Mouse (Mus musculus): Measurements from ENCODE around the gene Ccnb1ip1.
"Not testable (repeated sequence)": the region's sequence is repeated elsewhere in the genome, so short reads cannot be mapped to it uniquely, and the experiment has no call there.

Gene Ccnb1ip1

GRCm38 (mm10) chr14:50807487-50808072, at the start of gene Ccnb1ip1, which contains the start of gene Parp2:
Gene Ccnb1ip1, minus strand, starts transcription at chr14:50807732.
Gene Parp2, plus strand, starts transcription at chr14:50807841.
- DNase-seq (ENCODE audit: low read depth, low spot score), result peak; percentile 95

GRCm38 (mm10) chr14:50855788-50856187, 48.3 kb upstream of the Ccnb1ip1 start:
- DNase-seq (ENCODE audit: low read depth, low spot score), result no peak

- DNase-seq (ENCODE audit: low read depth, low spot score), result no peak
Observed at GRCm38 (mm10) chr14:50837236-50837635, 29.7 kb upstream of the Ccnb1ip1 start.

GRCm38 (mm10) chr14:50834435-50834834, 26.9 kb upstream of the Ccnb1ip1 start:
- no peak for DNase-seq (ENCODE audit: low read depth, low spot score)

GRCm38 (mm10) chr14:50833964-50834363, 26.4 kb upstream of the Ccnb1ip1 start:
- no peak for DNase-seq (ENCODE audit: low read depth, low spot score)

GRCm38 (mm10) chr14:50829878-50830277, 22.3 kb upstream of the Ccnb1ip1 start:
- DNase-seq (ENCODE audit: low read depth, low spot score), result no peak

GRCm38 (mm10) chr14:50826579-50826978, 19.0 kb upstream of the Ccnb1ip1 start:
- no peak for DNase-seq (ENCODE audit: low read depth, low spot score)

GRCm38 (mm10) chr14:50824219-50824618, 16.7 kb upstream of the Ccnb1ip1 start:
- no peak for DNase-seq (ENCODE audit: low read depth, low spot score)

- peak; percentile 30 for DNase-seq (ENCODE audit: low read depth, low spot score)
Observed at GRCm38 (mm10) chr14:50823240-50823639, 15.7 kb upstream of the Ccnb1ip1 start.

- DNase-seq (ENCODE audit: low read depth, low spot score), result no peak
Observed at GRCm38 (mm10) chr14:50813060-50813459, 5.5 kb upstream of the Ccnb1ip1 start.

- DNase-seq (ENCODE audit: low read depth, low spot score), result not testable (repeated sequence)
Observed at GRCm38 (mm10) chr14:50806469-50806868, 1.1 kb downstream of the Ccnb1ip1 start.

- no peak for DNase-seq (ENCODE audit: low read depth, low spot score)
Observed at GRCm38 (mm10) chr14:50804683-50805082, 2.8 kb downstream of the Ccnb1ip1 start.

- DNase-seq (ENCODE audit: low read depth, low spot score), result peak; percentile 67
Observed at GRCm38 (mm10) chr14:50802843-50803562, 4.5 kb downstream of the Ccnb1ip1 start.

GRCm38 (mm10) chr14:50802441-50802840, 5.1 kb downstream of the Ccnb1ip1 start:
- DNase-seq (ENCODE audit: low read depth, low spot score), result no peak

GRCm38 (mm10) chr14:50799502-50800259, 7.9 kb downstream of the Ccnb1ip1 start:
- peak; percentile 74 for DNase-seq (ENCODE audit: low read depth, low spot score)

- DNase-seq (ENCODE audit: low read depth, low spot score), result peak; percentile 25
Observed at GRCm38 (mm10) chr14:50798512-50798911, 9.0 kb downstream of the Ccnb1ip1 start.

- no peak for DNase-seq (ENCODE audit: low read depth, low spot score)
Observed at GRCm38 (mm10) chr14:50796464-50796863, 11.1 kb downstream of the Ccnb1ip1 start.

GRCm38 (mm10) chr14:50795965-50796364, 11.6 kb downstream of the Ccnb1ip1 start:
- DNase-seq (ENCODE audit: low read depth, low spot score), result no peak

GRCm38 (mm10) chr14:50795261-50795935, 12.1 kb downstream of the Ccnb1ip1 start:
- DNase-seq (ENCODE audit: low read depth, low spot score), result no peak

GRCm38 (mm10) chr14:50788157-50788556, 19.4 kb downstream of the Ccnb1ip1 start:
- DNase-seq (ENCODE audit: low read depth, low spot score), result peak; percentile 53

- DNase-seq (ENCODE audit: low read depth, low spot score), result peak; percentile 89
Observed at GRCm38 (mm10) chr14:50785251-50785637, 22.3 kb downstream of the Ccnb1ip1 start, which contains the start of gene Ttc5. Gene Ttc5, minus strand, starts transcription at chr14:50785519.
